Mouse (Mus musculus) CD4-positive, CD25-positive, alpha-beta regulatory T cell, adult 4 months (primary cell): Measurements from ENCODE around the gene Zc3hav1l. TPM values are rescaled to one million over a fixed set of nuclear protein-coding genes. Genes with fewer than 3 reads are reported as not detected.

ENCODE experiments used
- ATAC-seq: one replicate; pipeline ENCODE4 v1.8.0; 2017
- polyA plus RNA-seq, 2 experiments: library from polyadenylated mRNA; unstranded; fragments of 100-300 nt; shearing (Covaris generic); gene quantifications; one replicate each; pipeline ENCODE4 v1.2.1; 2017

Zc3hav1l gene
- under 1 TPM; 0.38 to 0.55 TPM for polyA plus RNA-seq

DNA sequence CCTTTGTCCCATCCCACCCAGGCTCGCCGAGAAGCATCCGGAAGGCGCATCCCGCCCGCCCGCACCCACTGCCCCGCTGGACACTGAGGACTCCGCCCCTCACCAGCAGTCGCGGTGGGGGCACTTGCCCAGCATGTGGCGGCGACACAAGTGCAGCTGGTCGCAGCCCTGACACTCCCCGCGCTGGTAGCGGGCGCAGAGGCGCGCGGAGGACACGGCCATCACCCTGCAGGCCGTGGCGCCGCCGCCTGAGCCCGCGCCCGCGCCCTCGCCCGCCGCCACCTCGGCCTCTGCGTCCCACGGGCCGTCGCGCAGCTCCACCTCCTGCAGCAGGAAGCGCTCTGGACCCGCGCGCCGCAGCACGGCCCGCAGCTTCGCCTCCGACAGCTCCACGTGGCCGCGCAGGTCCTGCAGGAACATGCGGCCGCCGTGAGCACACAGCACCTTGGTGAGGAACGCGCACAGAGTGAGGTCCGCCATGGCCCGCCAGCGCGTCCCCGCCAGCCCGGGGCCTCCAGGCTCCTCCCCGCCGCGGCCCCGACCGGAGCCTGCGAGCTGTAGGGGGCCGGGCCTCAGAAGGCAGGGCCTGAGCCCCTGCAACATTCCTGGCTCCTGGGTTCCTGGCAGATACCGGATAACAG is at the start of gene Zc3hav1l:
TSS of gene Zc3hav1l (minus strand) at position 499 of the 641 bp plus-strand sequence.
- peak; percentile 58 for ATAC-seq

DNA sequence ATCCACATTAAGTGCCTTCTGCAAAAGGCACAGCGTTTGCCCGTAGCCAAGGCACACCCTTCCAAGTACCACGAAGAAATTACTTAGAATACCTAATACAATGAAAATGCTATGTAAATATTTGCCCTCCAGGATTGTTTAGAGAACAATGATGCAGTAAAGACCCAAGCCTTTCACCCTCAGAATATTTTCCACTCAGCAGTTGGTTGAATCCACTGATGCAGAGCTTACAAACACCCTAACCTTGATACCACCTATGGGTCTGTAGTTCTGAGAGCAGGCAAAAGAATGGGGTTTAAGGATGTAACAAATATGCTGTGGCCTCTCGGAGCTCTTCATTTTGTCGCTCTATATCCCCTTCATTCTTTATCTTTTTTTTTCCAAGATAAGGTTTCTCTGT is 48.8 kb upstream of the Zc3hav1l start:
- ATAC-seq, result no peak

DNA sequence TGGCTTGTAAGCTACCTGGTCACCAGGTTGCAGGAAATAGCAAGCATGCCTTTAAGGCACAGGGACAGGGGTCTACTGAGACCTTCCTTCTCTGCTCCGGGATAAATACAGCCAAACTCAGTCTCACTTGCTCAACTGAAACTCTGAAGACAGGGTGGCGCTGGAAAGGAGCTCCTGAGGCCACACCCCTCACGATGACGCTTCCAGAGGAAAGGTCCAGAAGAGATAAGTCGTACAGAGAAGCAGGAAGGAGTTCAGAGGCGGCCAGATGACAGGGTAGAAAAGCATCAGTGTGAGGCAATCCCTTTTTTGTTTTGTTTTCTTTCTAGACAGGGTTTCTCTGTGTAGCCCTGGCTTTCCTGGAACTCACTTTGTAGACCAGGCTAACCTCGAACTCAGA is 46.7 kb upstream of the Zc3hav1l start:
- ATAC-seq, result peak; percentile 66

DNA sequence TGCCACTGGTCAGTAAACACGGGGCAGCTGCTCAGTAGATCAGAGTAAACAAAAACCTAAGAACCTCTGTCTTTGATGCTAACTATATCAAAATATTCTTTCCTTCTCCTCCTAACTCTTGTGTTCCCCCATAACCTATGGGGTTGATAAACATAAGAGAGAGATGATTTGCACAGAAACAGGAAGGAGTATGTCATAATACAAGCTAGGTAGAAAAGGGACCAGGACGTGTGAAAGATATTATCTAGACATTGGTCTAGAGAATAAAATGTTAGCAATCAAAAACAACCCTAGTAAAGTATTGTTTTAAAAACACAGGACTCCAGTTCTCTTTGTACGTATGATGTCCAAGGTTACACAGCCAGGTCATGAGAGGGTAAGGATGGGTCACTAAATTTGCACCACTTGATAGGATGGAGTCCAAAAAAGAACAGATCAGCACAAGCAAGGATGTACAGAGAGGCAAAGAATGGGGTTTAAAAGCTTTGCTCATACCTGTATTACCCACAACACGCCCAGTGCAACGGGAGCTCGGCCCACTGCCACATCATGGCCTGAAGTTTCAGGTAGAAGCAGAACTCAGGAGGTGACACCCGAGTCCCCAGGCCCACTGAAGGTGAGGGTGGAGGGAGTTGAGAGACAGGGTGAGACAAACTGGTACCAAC is 45.1 kb upstream of the Zc3hav1l start:
- ATAC-seq, result peak; percentile 30

DNA sequence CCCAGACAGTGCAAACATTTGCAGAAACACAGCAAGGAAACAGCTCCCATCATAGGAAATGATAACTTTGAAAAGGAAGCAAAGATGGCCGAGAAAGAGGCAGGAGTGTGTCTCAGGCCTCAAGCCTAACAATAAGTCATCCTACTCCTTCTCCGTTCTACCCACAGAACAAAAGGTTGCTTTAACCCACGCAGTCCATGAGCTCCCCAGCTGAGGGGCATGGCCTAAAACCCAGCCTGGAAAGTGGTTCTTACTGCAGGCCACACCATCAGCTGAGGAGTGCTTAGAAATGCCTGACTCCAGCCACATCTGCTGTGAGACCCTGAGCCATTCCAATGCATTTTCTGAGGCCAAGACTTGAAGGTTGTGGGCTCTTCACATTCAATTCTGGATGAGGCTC is 44.5 kb upstream of the Zc3hav1l start:
- ATAC-seq, result no peak

DNA sequence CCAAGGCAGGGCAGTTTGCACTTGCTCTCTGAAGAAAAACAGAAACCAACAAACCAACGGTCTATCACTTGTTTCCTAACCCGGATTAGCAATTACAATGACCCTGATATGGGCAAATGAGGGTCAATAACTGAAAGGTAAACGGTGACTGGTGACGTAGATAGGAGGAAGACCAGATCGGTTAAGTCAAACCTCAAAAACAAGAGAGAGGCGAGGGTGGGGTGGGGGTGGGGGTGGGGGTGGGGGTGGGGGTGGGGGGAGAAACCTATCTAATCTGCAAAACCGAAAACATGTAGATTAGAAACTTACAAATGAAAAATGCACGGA is 43.6 kb upstream of the Zc3hav1l start:
- ATAC-seq, result peak; percentile 38

DNA sequence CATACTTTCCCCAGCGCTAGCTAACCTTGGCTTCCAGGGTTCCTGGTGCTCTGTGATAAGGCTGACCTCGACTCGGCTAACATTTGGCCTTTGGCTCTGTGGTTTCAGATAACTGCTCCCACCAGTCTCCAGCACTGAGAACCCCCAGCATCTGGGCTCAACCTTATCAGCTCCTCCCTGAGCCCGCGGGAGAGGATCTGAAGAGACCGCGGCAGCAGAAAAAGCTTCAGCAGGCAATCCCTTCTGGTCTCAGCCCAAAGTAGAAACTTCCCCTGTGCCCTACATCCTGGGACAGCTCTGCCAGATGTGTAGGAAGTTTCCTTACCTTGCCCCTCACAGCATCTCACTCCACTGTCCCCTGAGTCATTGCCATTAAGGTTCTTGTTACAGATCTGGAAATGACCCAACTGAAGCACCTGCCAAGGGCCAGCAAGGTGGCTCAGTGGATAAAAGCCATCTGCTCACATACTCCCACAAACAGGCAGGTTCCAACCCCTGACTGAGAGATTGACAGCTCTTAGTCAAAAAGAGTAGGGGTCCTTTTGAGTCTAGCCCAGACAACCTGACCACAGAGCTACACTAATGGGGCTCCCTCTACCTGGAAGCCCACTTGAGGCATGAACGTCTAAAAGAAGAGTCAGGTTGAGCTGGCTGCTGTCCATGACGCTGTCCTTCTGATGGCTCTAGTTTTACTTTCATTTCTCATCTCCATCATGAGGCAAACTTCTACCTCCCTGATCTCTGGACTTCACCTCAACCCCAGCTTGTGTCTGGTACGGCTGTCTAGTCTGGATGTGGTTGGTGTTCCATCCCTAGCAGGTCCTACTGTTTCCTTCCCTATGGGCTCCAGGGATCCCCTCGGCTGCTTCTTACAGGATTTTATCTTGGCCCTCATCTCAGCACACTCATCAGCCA is 42.9 kb upstream of the Zc3hav1l start:
- peak; percentile 59 for ATAC-seq

DNA sequence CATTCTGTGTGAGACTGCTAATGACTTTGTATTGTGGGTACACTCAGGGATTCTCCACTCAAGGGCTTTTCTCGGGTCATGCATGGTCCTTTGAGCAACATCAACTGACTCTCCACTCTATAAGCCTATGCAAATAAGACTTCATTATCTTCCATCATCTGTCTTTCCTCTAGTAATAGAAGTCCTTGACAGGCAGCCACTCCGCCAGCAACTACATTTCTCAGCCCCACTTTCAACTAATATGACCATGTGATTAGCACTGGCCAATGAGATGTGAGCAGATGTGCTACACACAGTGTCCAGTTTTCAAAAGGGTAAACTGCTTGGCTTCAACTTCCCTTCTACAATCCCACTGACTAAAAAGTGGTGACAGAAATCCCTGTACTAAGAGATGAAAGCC is 40.0 kb upstream of the Zc3hav1l start:
- no peak for ATAC-seq

DNA sequence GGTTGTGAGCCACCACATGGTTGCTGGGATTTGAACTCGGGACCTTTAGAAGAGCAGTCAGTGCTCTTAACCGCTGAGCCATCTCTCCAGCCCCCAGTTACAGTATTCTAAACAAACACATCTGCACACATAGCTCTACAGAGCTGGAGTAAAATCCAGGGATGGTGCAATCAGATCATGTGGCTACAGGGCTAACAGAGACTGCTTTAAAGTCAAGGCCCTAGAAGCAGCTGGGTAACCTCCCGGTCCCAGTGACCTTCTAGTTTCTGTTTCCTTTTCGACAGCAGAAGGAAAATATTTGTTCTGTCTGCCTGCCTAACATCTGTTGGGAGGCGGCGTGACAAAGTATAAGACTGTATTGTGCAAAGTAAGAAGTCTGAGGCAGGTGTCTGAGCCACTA is 38.9 kb upstream of the Zc3hav1l start:
- ATAC-seq, result peak; percentile 30

DNA sequence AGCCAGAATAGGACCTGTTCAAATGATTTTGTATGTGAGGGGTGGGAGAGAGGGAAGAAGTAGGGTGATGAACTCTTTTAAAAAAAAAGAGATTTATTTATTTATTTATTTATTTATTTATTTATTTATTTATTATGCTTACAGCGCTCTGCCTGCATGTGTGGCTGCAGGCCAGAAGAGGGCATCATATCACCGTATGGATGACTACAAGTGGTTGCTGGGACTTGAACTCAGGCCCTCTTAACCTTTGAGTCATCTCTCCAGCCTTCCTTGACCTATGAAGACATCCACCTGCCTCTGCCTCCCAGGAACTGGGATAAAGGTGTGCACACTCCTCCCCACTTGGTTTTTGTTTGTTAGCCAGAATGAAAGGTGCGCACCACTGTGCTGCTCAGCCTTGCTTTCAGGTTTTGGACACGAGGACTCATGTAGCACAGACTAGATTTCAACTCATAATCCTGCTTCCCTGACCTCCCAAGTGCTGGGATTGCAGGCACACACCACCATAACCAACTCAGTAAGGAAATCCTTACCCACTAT is 38.2 kb upstream of the Zc3hav1l start:
- no peak for ATAC-seq

DNA sequence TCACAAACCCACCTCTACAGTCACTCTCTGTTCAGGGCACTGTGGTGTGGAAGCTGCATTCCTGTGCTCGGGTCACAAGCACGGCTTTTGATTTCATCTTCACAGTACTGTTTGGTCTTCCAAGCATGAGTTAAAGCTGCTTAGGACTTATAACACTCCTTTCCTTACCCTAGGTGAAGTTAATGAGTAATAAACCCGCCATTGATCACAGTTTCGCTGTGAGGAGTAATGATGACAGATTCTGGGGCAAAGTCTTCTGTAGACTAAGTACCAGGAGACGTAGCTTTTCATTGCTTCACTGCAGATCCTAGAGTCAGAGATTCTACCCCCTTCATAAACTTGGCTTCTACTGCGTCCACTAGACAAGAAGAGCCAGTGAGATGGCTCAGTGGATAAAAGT is 36.2 kb upstream of the Zc3hav1l start:
- no peak for ATAC-seq

DNA sequence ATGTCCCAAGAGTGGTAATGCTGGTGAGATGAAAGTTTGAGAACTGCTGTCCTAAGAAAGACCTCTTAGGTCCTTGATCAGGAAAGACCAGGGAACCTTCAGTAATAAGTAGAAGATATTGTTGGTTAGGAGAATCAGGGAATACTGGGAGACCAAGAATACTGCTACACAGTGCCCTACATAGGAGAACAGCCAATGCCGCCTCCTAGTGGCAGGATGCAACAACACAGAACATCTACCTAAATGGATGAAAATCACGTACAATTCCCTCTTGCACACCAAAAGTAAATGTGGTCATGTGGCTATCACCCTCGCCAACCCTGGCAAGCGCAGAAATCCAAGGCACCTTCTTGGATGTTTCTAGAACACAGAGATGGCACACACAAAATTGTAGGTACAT is 27.5 kb upstream of the Zc3hav1l start:
- ATAC-seq, result peak; percentile 51

DNA sequence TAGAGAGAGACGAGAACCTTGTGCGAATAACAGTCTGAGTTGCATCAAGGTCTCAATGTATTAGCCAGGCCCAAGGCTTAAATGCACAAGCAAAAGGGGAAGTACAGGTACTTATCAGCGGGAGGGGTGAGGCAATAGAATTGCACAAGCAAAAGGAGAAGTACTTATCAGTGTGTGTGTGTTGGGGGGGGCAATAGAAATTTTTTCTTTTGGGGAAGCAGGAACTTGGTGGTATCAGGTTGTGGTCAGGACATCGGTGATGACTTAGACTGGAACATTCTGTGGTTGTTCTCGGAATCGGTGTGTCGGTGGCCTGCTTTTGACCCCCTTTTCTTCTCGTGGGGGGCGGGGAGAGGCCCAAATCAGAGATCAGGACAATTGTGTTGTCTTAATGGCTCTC is 21.6 kb upstream of the Zc3hav1l start:
- no peak for ATAC-seq

DNA sequence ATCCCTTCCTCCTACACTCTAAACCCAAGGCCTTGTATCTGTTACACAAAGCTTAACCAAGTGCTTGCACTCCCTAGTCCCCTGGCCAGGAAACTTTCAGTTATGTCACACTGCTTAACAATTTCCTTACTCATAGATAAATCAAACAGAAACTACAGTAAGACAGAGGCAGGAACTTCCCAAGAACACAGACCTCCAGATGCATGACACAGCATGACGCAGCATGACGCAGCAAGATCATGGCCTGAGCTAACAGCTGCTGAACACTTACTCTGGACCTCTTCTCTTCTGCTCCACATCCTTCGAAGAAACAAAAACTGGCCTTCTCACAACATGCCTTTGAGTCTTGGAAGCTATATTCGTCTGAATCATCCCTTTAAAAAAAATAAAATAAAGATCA is 17.0 kb upstream of the Zc3hav1l start:
- no peak for ATAC-seq

DNA sequence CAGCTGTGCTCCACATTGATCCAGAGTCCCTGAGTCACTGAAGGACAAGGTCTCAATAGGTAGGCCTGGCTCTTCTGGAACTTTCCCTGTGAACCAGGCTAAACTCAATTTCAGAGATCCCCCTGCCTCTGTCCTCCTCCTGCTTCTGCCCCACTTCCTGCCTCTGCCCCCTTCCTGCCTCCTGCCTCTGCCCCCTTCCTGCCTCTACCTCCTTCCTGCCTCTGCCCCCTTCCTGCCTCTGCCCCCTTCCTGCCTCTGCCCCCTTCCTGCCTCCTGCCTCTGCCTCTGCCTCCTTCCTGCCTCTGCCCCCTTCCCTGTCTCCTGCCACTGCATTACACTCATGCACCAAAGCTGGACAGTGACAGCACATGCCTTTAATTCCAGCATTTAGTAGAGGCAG is 10.7 kb upstream of the Zc3hav1l start:
- ATAC-seq, result peak; percentile 64

DNA sequence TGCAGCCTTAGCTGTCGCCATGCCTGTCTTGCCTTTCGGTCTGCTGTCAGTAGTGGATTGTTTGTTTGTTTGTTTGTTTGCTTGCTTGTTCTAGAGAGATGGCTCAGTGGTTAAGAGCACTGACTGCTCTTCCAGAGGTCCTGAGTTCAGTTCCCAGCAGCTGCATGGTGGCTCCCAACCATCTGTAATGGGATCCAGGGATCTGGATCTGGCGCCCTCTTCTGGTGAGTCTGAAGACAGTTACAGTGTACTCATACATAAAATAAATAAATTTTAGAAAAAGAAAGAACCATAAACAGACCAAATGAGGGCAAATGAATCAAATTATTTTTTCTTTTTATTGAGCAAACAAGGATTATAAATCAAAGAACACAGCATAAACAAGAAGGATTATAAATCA is 5.9 kb upstream of the Zc3hav1l start:
- no peak for ATAC-seq

DNA sequence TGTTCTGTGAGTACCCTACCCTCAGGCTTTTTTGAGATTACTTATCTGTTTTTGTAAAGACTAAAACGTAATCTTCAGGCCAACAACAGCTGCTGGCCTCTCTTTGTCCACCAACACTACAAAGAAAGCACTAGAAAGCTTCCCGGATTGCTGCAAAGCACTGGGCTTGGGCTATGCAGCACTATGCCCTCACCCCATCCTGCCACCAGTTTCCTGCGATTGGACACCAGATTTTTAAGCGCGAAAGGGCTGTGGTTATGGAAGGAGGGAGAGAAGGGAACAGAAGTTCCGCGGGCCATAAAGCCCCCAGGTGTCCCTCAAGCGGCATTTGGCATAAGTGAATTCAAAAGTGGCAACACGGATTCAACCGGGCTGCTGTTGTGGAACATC is 818 bp downstream of the Zc3hav1l start:
- ATAC-seq, result no peak

DNA sequence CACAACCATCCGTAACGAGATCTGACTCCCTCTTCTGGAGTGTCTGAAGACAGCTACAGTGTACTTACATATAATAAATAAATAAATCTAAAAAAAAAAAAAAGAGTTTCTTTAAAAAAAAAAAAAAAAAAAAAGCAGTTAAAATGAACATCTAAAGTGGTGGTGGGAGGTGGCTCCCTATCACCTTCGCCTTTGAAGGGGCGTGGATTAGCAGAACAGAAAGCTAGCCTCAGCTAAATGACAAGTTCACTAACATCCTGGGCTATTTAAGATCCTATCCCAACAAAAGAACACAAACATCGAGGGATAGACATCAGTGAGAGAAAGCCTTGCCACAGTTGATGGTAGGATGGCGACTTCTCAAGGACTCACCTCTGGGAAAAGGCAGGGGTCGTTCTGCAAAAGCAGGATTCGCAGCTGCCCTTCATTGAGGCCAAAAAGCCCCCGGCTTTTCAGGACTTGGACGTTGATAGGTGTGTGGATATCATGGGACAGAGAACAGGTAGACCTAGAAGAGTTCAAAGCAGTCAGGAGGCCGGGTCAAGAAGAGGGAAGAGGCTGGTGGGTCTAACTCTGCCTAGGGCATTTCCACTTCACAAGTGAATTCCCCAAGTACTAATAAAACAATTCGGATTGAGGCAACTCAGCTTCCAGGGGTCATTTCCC is 1.3 kb downstream of the Zc3hav1l start:
- ATAC-seq, result no peak

DNA sequence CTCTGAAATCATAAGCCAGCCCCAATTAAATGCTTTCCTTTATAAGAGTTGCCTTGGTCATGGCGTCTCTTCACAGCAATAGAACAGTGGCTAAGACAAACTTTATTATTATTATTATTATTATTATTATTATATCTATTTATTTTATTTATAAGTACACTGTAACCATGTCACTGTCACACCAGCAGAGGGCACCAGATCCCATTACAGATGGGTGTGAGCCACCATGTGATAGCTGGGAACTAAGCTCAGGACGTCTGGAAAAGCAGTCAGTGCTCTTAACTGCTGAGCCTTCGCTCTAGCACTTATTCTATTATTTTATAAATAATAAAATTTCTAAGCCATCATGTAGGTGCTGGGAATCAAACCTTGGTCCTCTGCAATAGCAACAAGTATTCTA is 5.4 kb downstream of the Zc3hav1l start:
- ATAC-seq, result no peak

DNA sequence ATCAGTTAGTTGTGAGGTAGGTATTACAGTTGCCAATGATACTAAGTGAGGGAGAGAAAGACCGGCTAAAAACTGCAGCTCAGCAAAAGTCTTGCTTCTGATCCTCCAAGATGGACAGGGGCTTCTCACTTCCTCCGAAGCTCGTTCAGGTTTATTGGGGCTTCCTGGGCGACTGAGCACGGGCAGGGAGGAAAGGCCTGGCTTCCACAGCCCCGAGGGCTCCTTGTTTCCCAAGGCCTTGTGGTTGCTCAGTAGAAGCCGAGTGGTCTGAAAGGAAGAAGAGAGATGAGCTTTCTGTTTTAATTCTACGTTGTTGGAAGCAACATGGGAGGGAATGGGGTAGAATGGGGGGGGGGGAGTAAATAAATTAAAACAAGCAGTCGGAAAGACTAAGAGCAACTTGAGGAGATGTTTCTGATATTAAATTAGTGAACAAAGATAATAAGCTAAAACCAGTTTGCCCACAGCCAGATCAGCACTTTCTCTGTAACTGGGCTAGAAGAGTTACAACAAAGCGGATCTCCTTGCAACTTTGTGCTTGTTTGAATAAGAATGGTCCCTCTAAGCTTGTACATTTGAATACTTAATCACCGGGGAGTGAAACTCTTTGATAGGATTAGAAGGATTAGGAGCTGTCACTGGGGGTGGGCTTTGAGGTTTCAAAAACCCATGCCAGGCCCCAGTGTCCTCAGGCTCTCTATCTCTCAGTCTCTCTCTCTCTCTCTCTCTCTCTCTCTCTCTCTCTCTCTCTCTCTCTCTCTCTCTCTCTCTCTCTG is 6.0 kb downstream of the Zc3hav1l start:
- no peak for ATAC-seq

DNA sequence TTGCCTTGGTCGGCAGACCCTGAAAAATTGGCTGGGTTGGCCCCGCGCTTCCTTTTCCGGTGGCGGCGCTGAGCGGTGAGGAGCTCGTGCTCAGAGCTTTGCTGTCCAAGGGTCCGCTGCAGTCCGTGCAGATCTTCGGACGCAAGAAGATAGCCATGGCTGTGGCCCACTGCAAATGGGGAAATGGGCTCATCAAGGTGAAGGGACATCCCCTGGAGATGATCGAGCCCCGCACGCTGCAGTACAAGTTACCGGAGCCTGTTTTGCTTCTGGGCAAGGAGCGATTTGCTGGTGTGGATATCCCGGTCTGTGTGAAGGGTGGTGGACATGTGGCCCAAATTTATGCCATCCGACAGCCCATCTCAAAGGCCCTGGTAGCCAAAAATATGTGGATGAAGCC is 14.6 kb downstream of the Zc3hav1l start:
- no peak for ATAC-seq

DNA sequence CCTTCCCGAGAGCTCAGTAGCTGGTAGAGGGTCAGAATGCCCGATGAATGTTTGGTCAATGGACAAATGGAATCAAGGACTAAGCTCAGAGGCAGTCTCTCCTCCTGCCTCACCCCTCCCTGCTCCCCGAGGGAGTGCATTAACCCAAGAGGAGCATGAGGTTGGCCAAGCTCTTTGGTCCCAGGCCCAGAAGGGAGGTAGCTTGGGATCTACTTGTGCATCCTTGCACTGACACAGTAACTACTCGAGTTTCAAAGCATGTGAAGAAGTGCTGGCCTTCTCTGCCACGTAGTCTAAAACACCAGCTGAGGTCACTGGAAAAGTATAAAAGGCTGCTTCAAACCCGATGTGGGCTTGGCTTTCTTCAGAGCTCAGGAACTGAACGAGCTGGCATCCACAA is 34.6 kb downstream of the Zc3hav1l start:
- no peak for ATAC-seq
